Mouse (Mus musculus): ENCODE results near the gene Nxn.

- TF ChIP-seq POLR2A (IDR thresholded peaks at IDR 0.05; ENCODE audit: control insufficient read depth, extremely low read depth, insufficient read depth, low read length, poor library complexity) = no peak
- TF ChIP-seq CTCF (IDR thresholded peaks at IDR 0.05; ENCODE audit: borderline replicate concordance, control insufficient read depth, extremely low read depth, insufficient read depth, low read length, poor library complexity) = no peak
Measured at GRCm38 (mm10) chr11:76283841-76284240, 115.1 kb downstream of the Nxn start.

Measured in thymus, adult 2 months (tissue).